Mouse (Mus musculus): ENCODE measurements around the gene Nolc1. TPM values are rescaled to one million over a fixed set of nuclear protein-coding genes. Genes with fewer than 3 reads are reported as not detected.
A peak's percentile ranks its signal among the peaks of the same experiment; 100 is the strongest.

The Nolc1 gene
- polyA plus RNA-seq, 1 experiment from 2014 or later: 60.1 TPM

DNA sequence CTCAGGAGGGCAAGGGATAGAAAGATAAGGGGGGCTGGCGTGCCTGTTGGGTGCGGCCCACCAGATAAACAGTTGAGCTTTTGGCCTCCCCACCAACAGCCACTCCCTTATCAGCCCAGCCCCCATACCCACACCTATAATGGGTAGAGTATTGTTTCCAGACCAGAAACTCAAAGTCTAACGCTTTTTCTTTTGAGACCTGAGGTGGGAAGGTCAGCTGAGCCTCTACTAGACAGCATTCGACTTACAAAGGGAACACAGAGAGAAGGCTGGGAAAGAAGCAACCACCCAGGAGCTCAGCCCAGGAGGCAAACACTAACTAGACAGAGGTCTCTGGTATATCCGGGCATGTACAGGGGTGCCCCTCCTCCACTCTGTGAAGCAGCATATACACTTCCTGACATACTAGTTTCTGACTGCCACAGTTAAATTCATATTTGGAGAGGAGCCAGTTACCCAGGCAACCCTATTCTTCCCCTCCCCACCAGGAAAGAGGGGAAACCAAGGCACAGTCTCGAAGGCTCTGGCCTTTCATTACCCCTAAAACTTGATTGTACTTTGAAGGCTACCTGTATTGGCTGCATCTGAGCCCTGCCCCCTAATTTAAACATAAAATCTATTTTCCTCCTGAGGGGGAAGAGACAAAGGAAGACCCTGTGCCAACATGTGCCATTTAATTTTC, 38.3 kb upstream of the Nolc1 start:
- peak overlapping the region; percentile 94 for H3K9ac ChIP-seq
- H3K27ac ChIP-seq (replicated peaks): peak overlapping the region; percentile 99
- peak overlapping the region; percentile 100 for H3K4me2 ChIP-seq
- WGBS: 36% methylated on average over 6 of the region's 6 CpGs
- H3K9me3 ChIP-seq: no peaks in the 10 kb centered on the region
- H3K36me3 ChIP-seq: peaks cover 44% of the 10 kb centered on the region
- H3K27me3 ChIP-seq: no peaks in the 10 kb centered on the region
- no peak for ATAC-seq (ENCODE audit: low read depth)
- peaks cover 58% of the 10 kb centered on the region for H3K4me1 ChIP-seq (replicated peaks)
- H3K4me3 ChIP-seq: peak overlapping the region; percentile 95

DNA sequence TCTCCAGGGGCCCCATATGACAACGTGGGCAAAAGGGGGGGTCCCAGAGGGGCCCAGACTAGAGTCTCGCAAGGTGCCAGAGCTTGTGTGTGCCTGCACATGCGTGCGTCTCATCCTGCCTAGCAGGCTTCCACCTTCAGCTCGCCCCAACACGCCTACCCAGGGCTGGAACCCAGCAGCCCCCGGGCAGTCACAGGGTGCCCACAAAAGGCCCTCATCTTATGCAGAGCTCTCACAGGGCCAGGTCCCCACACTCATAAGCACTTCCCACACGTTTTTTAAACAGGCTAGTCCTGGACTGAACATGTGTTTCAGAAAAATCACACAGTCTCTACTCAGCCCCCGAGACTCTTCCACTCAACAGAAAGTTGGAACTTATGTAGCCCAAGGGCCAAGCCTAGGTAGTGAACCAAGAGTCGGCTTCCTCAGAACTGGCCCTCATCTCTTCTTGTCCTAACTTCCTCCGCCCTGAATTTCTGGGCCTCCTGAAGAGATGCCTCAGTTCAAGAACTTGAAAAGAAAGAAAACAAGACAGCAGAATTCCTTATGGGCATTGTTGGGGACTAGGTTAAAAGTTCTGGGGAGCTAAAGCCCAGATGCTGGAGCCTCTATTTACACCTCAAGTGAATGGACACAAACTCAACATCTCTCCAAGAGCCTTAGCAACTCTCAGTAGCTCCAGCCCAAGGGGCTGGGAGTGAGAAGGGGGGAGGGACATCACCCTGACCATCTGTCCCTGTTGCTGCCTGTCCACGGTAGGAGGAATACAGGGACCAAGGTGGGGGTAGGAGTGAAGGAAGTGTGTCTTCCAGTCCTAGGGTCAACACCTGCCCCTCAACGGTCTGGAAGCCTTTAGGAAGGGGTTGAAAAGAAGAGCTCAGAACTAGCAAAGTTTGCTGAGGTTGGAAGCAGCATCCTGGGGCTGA, 37.5 kb upstream of the Nolc1 start:
- WGBS: 12% methylated on average over 13 of the region's 13 CpGs
- no peak for ATAC-seq (ENCODE audit: low read depth)
- Histone ChIP-seq H3K27me3 (no peaks in the 10 kb centered on the region), H3K9ac (peak overlapping the region; percentile 94), H3K4me2 (peak overlapping the region; percentile 100), H3K9me3 (no peaks in the 10 kb centered on the region), H3K36me3 (peaks cover 35% of the 10 kb centered on the region), H3K27ac (replicated peaks) (peak overlapping the region; percentile 99), H3K4me3 (peak overlapping the region; percentile 95), H3K4me1 (replicated peaks) (peaks cover 66% of the 10 kb centered on the region)

DNA sequence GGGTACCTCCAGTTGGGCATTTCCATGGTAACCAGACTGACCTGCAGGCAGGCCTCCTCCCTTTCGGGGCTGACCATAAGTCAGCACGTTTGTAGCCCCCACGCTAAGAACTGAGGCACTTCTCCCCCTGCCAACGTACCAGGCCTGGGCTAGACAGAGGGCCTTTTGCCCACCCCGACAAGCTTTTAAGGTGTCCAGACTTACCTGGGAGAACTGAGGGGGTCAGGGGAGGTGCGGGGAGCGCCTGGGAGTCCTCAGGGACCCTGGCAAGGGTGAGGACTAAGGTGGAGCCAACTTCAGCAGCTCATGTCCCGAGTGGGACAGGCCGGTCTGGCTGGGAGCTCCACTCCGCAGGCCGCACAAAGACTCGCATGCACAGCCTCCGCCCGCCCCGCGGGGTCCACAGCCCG, 36.8 kb upstream of the Nolc1 start:
- Histone ChIP-seq H3K4me1 (replicated peaks) (peaks cover 73% of the 10 kb centered on the region), H3K9ac (peak overlapping the region; percentile 94), H3K27ac (replicated peaks) (peak overlapping the region; percentile 99), H3K9me3 (no peaks in the 10 kb centered on the region), H3K27me3 (no peaks in the 10 kb centered on the region), H3K4me2 (peak overlapping the region; percentile 100), H3K4me3 (peak overlapping the region; percentile 95), H3K36me3 (peaks cover 29% of the 10 kb centered on the region)
- 0% methylated on average over 16 of the region's 17 CpGs for WGBS
- ATAC-seq (ENCODE audit: low read depth): peak; percentile 20; the same call in 1 of the 2 replicates

DNA sequence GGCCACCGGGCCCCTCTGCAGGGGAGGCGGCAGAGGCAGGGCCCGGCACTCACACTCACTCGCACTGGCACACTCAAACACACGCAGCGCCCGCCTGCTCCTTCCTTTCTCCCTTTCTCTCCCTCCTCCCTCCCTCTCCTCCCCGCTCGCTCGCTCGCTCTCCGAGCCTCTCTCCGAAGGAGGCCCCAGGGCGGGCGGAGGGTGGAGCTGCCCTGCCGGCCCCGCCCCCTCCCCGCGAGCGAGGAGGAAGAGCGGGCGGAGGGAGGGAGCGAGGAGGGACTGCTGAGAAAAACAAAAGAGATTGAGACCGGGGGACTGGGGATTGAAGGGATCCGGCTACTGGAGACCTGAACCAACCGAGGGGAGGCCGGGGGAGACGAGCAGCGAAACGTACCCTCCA, 36.2 kb upstream of the Nolc1 start:
- Histone ChIP-seq H3K9ac (peak overlapping the region; percentile 94), H3K27me3 (no peaks in the 10 kb centered on the region), H3K27ac (replicated peaks) (peak overlapping the region; percentile 99), H3K4me1 (replicated peaks) (peaks cover 77% of the 10 kb centered on the region), H3K9me3 (no peaks in the 10 kb centered on the region), H3K4me2 (peak overlapping the region; percentile 100), H3K36me3 (peaks cover 23% of the 10 kb centered on the region), H3K4me3 (peak overlapping the region; percentile 95)
- ATAC-seq (ENCODE audit: low read depth): peak; percentile 77
- 2% methylated on average over 23 of the region's 30 CpGs for WGBS

DNA sequence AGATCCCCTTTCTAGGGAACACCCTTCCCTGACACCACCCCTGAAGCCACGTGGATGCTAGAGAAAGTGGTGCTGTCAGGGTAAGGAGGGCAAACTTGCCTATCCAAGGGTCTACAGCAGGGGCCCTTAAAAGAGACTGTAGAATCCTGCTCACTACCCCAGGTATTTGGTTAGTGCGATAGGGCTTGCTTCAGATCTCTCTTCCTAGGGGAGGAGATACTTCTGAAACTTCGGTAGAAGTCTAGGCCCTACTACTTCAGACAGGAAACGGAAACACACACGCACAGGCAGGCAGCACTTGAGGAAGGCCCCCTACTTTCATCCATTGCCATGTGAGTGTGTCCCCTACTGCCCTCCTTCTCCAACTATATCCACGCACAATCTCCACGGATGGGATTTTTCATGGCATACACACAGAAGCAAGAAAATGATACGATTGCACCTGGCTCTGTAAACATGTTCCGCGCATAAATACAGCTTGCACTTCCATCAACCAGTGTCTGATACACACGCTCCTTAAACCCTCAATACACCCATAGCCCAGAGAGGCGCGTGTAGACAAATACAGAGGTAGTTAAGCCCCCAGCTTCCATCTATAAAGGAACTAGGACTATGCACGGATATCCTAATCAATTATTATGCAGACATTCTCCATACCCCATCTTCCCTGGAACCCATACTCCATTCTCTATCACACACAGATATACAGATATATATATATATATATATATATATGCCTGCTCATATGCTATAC, 35.3 kb upstream of the Nolc1 start:
- no peaks in the 10 kb centered on the region for H3K27me3 ChIP-seq
- peaks cover 77% of the 10 kb centered on the region for H3K4me1 ChIP-seq (replicated peaks)
- H3K36me3 ChIP-seq: peaks cover 14% of the 10 kb centered on the region
- ATAC-seq (ENCODE audit: low read depth): no peak
- H3K4me3 ChIP-seq: peak overlapping the region; percentile 95
- peak overlapping the region; percentile 100 for H3K4me2 ChIP-seq
- no peaks in the 10 kb centered on the region for H3K9me3 ChIP-seq
- WGBS: 41% methylated on average over 14 of the region's 14 CpGs
- H3K27ac ChIP-seq (replicated peaks): peak overlapping the region; percentile 99
- peak overlapping the region; percentile 94 for H3K9ac ChIP-seq

DNA sequence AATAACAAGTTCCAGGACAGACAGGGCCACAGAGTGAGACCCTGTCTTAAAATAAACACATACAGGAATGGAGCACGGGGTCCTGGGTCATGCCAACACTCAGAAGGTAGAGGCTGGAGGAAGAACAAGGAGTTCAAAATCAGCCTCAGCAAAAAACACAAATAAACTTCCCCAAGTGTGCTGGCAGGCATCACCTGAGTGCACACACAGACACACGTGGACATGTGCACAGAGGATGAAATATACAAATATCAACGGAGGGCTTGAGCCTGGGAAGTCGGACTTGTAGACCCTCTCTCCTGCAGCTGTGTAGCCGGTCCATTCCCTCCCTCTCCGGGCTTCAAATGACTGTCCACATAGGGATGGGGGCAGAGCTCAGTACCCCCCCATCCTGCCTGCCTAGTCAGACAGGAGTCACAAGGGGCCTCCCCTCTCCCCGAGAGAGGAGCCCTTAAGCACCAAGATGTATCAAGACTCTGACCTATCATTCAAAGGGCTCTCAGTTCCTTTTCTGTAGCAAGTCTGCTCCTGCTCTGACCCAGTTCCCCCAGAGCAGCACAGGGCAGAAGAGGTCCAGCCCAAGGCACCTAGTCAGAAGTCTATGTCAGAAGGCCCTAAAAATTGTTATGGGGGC, 34.2 kb upstream of the Nolc1 start:
- H3K4me2 ChIP-seq: peak overlapping the region; percentile 100
- WGBS: 18% methylated on average over 7 of the region's 7 CpGs

DNA sequence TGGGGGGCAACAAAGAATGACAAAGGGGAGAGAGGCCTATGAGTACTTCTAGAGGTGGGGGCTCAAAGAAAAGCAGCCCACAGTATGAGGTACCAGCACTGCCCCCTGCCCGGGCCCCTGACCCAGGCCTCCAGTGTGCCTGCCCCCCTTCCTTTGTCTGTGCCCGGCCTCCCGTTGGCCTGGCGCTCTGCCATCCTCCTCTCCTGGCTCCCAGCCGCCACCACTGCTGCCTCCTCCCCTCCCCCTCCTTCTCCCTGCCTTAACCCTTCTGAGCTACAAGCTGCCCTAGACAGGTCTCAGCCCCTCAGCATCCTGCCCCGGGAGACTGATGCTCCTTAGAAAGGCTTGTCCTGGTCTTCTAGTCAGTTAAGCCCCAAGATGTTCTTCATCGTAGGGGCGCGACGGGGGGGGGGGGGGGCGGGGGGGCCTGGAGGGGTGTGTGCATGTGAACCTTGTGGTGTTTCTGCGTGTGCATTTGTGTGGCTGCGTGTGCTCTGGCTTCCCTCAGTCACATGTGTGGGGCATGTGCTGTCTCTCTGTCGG, 33.7 kb upstream of the Nolc1 start:
- no peaks in the 10 kb centered on the region for H3K9me3 ChIP-seq
- H3K9ac ChIP-seq: peak overlapping the region; percentile 99
- no peaks in the 10 kb centered on the region for H3K27me3 ChIP-seq
- peak; percentile 51 for ATAC-seq (ENCODE audit: low read depth)
- peak overlapping the region; percentile 95 for H3K4me3 ChIP-seq
- no peaks in the 10 kb centered on the region for H3K36me3 ChIP-seq
- H3K4me1 ChIP-seq (replicated peaks): peaks cover 80% of the 10 kb centered on the region
- H3K4me2 ChIP-seq: peak overlapping the region; percentile 100
- WGBS: 0% methylated on average over 14 of the region's 14 CpGs
- peak overlapping the region; percentile 99 for H3K27ac ChIP-seq (replicated peaks)

More for the DNA sequence above, 34.2 kb upstream of the Nolc1 start:
- no peak for ATAC-seq (ENCODE audit: low read depth)
- peak overlapping the region; percentile 95 for H3K4me3 ChIP-seq
- peaks cover 3% of the 10 kb centered on the region for H3K36me3 ChIP-seq
- H3K9me3 ChIP-seq: no peaks in the 10 kb centered on the region
- H3K27me3 ChIP-seq: no peaks in the 10 kb centered on the region
- H3K9ac ChIP-seq: peak overlapping the region; percentile 99
- H3K4me1 ChIP-seq (replicated peaks): peaks cover 81% of the 10 kb centered on the region
- peak overlapping the region; percentile 99 for H3K27ac ChIP-seq (replicated peaks)

DNA sequence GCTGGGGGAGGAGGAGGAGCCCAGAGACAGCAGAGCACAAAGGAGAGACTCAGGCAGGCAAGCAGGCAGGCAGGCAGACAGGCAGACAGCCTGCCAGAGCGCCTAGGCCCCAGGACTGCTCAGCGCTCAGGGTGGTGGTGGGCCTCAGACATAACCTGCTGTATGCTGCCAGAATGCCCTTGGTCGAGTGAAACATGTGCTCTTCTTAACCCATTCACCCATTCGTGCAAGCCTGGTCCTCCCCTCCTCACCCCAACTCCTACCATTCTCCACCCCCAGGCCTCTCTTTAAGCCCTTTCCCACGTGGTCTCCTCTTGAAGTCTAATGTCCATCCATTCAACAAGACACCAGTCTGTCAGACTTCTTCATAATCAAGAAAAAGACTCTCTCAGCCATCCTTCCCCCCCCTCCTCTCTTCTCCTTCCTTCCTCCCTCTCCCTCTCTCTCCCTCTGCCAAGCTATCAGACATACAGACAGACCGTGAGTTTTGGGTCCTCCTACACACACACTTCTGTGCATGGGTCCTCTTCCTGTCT, 33.1 kb upstream of the Nolc1 start:
- Histone ChIP-seq H3K36me3 (no peaks in the 10 kb centered on the region), H3K4me3 (peak overlapping the region; percentile 95), H3K27me3 (no peaks in the 10 kb centered on the region), H3K4me1 (replicated peaks) (peaks cover 74% of the 10 kb centered on the region), H3K27ac (replicated peaks) (peak overlapping the region; percentile 99), H3K4me2 (peak overlapping the region; percentile 100), H3K9ac (peak overlapping the region; percentile 99), H3K9me3 (no peaks in the 10 kb centered on the region)
- 1% methylated on average over 6 of the region's 6 CpGs for WGBS
- peak; percentile 32 for ATAC-seq (ENCODE audit: low read depth)

DNA sequence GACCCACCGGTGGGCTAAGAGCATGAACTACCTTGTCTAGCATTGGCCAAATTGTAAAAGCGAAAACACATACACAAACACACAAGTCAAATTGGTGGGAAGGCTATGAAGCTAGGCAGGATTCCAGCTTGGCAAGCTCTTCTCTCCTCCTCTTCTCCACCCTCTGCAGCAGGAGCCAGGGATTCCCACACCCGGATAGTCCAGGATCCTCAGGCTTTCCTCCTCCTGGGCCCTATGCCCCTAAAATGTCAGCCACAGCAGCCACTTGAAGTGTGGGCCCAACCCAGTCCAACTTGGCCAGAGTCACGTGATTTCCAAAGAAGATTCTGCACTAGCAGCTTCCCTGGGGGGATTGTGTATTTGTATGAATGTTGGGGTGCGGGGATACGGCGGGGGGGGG, 32.3 kb upstream of the Nolc1 start:
- peak overlapping the region; percentile 99 for H3K9ac ChIP-seq
- no peak for ATAC-seq (ENCODE audit: low read depth)
- H3K4me1 ChIP-seq (replicated peaks): peaks cover 66% of the 10 kb centered on the region
- H3K36me3 ChIP-seq: no peaks in the 10 kb centered on the region
- H3K4me3 ChIP-seq: peak overlapping the region; percentile 95
- WGBS: 58% methylated on average over 7 of the region's 7 CpGs
- no peaks in the 10 kb centered on the region for H3K9me3 ChIP-seq
- H3K4me2 ChIP-seq: peak overlapping the region; percentile 100
- H3K27me3 ChIP-seq: no peaks in the 10 kb centered on the region
- peak overlapping the region; percentile 99 for H3K27ac ChIP-seq (replicated peaks)

DNA sequence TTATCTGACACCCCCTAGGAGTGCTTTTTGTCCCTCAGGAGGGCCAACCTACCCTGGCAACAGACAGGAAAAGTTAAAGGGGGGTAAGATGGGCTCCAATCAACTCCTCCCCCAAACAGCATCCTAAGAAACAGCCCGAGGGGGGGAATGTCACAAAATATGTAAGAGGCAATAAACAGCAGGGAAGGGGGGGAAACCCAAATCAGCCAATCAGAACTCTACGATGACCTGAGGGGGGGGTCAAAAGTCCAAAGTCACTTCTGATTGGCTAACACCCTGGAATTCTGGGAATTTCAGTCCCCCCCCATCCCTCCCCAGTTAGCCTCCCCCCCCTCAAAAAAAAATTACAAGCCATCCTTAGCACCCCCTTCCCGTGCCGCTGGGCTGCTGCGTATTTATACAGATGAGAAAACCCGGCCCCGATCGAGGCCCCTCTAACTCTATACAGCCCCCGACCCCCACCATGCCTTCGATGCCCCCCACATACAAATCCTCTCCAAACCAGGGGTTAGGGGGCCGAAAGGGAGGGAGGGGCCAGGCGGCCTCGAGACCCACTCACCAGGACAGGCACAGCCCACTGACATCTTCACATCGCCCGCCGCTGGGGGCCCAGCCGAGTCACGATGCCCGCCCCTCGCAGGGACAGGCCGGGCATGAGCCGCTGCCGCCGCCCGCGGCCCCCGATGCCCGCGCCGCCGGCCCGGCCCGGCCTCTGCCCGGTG, 31.2 kb upstream of the Nolc1 start, which contains the start of gene Pprc1:
TSS of gene Pprc1 (plus strand) at position 616 of the 722 bp plus-strand sequence.
- peak; percentile 3; the same call in 1 of the 2 replicates for ATAC-seq (ENCODE audit: low read depth)
- H3K27me3 ChIP-seq: no peaks in the 10 kb centered on the region
- H3K9ac ChIP-seq: peak within 1 kb of the TSS; percentile 99
- peak within 1 kb of the TSS; percentile 99 for H3K27ac ChIP-seq (replicated peaks)
- under 1% methylated on average over 34 of the region's 34 CpGs for WGBS
- H3K4me3 ChIP-seq: peak within 1 kb of the TSS; percentile 95
- H3K9me3 ChIP-seq: no peaks in the 10 kb centered on the region
- H3K4me1 ChIP-seq (replicated peaks): peaks cover 63% of the 10 kb centered on the region
- H3K4me2 ChIP-seq: peak within 1 kb of the TSS; percentile 100
- no peaks in the 10 kb centered on the region for H3K36me3 ChIP-seq
